Mouse (Mus musculus): ENCODE data around the gene Dmac2. TPM values are rescaled to one million over a fixed set of nuclear protein-coding genes. Genes with fewer than 3 reads are reported as not detected.

The Dmac2 gene
- polyA plus RNA-seq, 1 experiment from 2014 or later = 16.4 TPM

Other genes with a start within 250 kb of the Dmac2 start
- gene Cnfn, start 249.7 kb upstream of the Dmac2 start, polyA plus RNA-seq (2018) = not detected in 3 replicates
- gene Lipe, start 220.7 kb upstream of the Dmac2 start, polyA plus RNA-seq (2018) = 7.5 to 17.2 TPM (median 9.2 TPM) in 3 replicates
- gene Cxcl17, start 206.5 kb upstream of the Dmac2 start, polyA plus RNA-seq (2018) = not detected in 3 replicates
- gene Ceacam1, start 141.8 kb upstream of the Dmac2 start, polyA plus RNA-seq (2018) = 5.5 to 15.5 TPM (median 10.5 TPM) in 3 replicates
- 0.19 TPM in 1 of 3 replicates, not detected in the others for gene Ceacam2, start 79.6 kb upstream of the Dmac2 start, polyA plus RNA-seq (2018)
- gene Erich4, start 3.5 kb upstream of the Dmac2 start, polyA plus RNA-seq (2018) = not detected in 3 replicates
- 21.5 to 44.1 TPM (median 21.7 TPM) in 3 replicates for gene B3gnt8, start 7.2 kb downstream of the Dmac2 start, polyA plus RNA-seq (2018)
- 16.8 to 34.2 TPM (median 16.9 TPM) in 3 replicates for gene Bckdha, start 39.6 kb downstream of the Dmac2 start, polyA plus RNA-seq (2018)
- 8.2 to 37.9 TPM (median 20.7 TPM) in 3 replicates for gene Exosc5, start 39.8 kb downstream of the Dmac2 start, polyA plus RNA-seq (2018)
- gene Tmem91, start 55.8 kb downstream of the Dmac2 start, polyA plus RNA-seq (2018) = 0.25 to 0.59 TPM (median 0.32 TPM) in 3 replicates
- 6.8 to 17.7 TPM (median 9.7 TPM) in 3 replicates for gene B9d2, start 61.4 kb downstream of the Dmac2 start, polyA plus RNA-seq (2018)
- gene Tgfb1, start 67.6 kb downstream of the Dmac2 start, polyA plus RNA-seq (2018) = 329 to 471 TPM (median 343 TPM) in 3 replicates
- 21.9 to 33.1 TPM (median 32.9 TPM) in 3 replicates for gene Ccdc97, start 99.7 kb downstream of the Dmac2 start, polyA plus RNA-seq (2018)
- 94.5 to 149 TPM (median 100 TPM) in 3 replicates for gene Hnrnpul1, start 135.3 kb downstream of the Dmac2 start, polyA plus RNA-seq (2018)
- gene Axl, start 169.3 kb downstream of the Dmac2 start, polyA plus RNA-seq (2018) = 47.8 to 96.5 TPM (median 55.0 TPM) in 3 replicates
- 0.17 to 0.20 TPM in 2 of 3 replicates, not detected in the other for gene Cyp2s1, start 197.5 kb downstream of the Dmac2 start, polyA plus RNA-seq (2018)